Mouse (Mus musculus) embryonic fibroblast, embryonic 13.5 days (primary cell): ENCODE measurements around the gene Gss.

ENCODE experiments used
- CTCF ChIP-seq: IDR thresholded peaks from 2 replicates; pipeline ENCODE4 v1.5.1; 2011; ENCODE audit warnings: mild to moderate bottlenecking, control low read depth, low read length, moderate library complexity, borderline replicate concordance; ENCODE audit not compliant: insufficient read depth
- POLR2A ChIP-seq: IDR thresholded peaks from 2 replicates; pipeline ENCODE4 v1.6.1; 2011; ENCODE audit warnings: low read depth, mild to moderate bottlenecking, control low read depth, low read length, moderate library complexity

DNA sequence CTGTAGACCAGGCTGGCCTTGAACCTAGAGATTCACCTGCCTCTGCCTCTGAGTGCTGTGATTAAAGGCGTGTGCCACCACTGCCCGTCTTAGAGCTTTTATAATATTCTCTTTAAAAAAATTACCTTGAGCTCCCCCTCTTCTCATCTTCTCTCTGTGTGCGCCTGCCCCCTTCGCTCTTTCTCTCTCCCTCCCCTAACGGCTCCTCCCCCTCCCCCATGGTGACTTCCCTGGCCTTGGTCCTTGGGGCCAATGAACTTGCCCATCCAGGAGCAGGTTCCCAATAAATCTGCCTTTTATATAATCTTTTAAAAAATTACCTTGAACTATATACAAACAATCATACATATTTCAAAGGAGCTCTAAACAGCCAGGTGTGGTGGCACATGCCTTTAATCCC, 9.6 kb downstream of the Gss start:
- TF ChIP-seq CTCF (no peak), POLR2A (no peak)
